Mouse (Mus musculus) cerebellum, postnatal 25 days (tissue): Measurements from ENCODE around the gene Psmb3.
A peak's percentile ranks its signal among the peaks of the same experiment; 100 is the strongest.

Experiments used
- DNase-seq, 2 experiments: peaks; one replicate each; pipeline ENCODE4 v3.0.0; 2021; ENCODE audit warnings: mixed read lengths in 2 of 2

Gene Psmb3

DNA sequence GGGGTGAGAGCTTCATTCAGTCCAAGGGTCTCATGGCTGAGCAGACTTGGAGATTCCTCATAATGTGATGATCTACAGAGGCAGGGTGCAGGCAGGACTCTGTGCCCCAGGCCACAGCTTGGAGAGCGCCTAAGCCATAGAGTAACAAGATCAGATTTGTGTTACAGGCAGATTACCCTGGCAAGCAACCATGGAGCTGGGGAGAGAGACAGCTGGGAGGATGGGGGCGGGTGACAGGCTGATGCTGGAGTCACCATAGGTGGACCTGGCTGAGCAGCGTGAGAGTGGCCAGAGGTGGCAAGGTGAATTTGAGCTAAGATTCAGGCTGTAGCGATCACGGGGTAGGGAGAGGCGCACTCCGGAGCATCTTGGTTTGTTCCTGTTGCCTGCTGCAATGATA, 35.0 kb upstream of the Psmb3 start:
- DNase-seq = peak in 1 of 2 experiments; percentile 44

DNA sequence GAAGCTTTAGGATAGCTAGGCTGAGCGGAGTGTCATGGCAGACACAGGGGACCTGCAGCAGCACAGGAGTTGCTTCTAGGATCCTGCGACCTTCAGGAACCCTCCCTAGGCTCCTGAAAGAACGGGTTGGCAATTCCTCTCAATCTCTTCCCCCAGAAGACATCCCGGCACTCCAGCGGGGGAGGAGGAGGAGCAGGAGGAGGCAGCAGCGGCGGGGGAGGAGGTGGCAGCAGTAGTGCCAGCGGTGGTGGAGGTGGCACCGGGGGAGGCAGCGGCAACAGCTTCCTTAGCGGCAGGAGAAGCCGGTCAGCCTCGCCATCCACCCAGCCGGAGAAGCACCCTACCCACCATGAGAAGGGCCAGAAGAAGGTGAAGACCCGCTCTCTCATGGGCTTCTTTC, 33.9 kb upstream of the Psmb3 start:
- DNase-seq = no peak

DNA sequence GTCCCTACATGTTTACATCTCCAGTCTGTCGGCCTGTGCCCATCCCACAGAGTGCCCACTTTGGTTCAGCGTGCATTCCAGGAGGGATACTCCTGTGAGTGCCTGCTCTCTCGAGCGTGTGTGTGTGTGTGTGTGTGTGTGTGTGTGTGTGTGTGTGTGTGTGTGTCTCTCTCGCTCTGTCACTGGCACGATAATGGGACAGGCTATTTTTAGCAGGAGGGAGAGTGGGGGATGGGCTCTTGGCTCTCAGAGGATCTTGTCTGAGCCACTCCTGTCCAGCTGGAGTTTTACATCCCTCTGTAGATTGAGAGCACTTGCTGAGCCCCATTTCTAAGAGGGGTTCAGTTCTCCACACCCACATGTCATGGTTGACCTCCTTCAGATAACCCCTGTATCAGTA, 33.4 kb upstream of the Psmb3 start:
- DNase-seq = peak; percentile 71 to 85

DNA sequence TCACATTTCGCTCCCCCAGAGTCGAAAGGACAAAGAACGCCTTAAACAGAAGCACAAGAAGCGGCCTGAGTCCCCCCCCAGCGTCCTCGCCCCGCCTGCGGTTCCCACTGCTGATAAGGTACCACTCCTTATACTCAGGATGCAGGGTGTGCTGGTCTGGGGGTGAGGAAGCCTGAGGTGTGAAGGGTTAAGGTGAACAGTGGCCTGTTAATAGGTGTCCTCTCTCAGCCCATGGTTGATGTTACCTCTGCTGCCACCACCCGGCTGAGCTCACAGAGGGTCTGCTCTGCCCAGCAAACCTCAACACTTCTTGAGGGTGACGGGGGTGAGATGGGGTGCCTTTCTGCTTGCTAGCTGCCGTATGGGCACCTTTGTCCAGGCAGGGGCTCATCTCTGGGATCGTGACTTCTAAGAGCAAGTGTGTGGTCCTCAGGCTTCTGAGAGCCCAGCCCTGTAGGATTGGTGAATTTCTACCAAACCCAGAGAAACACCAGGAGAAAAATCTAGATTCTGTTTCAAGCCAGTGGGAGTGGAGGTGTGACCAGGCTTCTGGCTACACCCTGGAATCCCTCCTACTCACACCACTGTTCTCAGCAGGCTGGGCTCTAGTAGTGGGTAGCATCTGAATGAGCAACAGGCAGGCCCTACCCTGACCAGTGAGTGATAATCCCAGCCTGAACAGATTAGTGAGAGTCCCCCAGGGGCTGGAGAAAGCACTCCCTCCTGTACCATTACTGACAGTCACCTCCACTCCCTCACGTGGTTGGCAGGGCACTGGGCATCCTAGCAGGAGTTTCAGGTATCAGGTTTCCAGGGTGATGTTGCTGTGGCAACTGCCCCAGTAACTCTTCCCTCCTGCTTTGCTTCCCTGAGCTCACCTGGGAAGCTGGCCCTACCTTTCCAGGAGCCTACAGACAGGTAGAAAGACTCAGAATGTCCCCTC, 32.7 kb upstream of the Psmb3 start:
- DNase-seq = peak; percentile 38 to 52

DNA sequence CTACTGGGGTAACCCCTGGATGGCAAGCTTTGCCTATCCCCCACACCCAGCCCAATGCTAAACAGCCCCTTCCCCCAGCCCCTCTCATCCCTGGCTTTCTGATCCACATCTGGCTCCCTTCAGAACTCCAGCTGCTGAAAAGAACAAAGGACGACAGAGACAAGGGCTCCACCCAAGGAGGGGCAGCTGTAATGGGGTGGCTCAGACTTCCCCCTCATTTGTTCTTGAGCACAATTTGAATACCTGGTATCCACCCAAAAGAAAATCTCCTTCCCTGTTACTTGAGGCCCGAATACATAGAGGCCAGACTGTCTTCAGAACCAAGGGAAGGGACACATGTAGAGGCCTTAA, 32.0 kb upstream of the Psmb3 start:
- no peak for DNase-seq

DNA sequence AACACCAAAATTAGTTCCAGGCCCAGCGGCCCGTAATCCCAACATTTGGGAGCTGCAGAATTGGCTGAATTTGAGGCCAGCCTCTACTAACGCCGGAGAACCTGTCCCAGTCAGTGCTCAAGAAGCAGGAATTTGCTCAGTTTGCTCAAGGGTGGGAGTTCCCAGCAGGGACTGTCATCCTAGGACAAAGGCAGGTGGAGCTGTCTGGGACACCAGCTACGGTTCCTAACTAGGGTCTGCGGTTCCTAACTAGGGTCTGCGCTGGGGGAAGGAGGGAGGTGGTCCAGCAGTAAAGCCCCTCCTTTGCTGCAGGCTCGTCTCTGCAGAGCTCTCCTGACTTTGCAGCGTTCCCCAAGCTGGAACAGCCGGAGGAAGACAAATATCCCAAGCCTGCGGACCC, 30.1 kb upstream of the Psmb3 start:
- DNase-seq = no peak

DNA sequence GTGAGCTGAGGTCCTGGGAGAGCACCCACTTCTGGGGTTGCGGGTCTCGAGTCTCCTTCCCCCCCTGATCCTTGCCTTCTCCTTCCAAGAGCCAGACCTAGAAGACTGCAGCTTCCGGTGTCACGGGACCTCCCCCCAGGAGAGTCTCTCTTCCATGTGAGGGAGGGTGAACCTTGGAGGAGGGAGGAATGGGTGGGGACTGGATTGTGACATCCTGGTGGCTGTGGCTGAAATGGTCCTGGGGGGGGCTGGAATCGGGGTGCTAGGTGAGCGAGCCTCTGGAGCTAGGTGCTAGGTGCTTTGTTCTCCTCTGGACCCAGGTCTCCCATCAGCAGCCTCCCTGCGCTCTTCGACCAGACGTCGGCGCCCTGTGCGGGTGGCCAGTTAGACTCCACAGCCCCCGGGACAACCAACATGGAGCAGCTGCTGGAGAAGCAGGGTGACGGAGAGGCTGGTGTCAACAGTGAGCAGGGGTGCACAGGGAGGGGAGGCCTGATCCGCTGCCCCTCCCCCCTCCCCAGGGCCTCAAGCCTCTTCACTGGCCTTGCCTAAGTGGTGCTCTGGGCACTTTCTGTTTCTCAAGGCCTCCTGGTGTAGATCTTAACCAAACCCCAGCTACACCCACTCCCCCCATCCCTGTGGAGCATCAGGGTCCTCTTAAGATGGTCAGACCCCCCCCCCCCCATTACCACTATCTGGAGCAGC, 27.0 kb upstream of the Psmb3 start:
- no peak for DNase-seq

DNA sequence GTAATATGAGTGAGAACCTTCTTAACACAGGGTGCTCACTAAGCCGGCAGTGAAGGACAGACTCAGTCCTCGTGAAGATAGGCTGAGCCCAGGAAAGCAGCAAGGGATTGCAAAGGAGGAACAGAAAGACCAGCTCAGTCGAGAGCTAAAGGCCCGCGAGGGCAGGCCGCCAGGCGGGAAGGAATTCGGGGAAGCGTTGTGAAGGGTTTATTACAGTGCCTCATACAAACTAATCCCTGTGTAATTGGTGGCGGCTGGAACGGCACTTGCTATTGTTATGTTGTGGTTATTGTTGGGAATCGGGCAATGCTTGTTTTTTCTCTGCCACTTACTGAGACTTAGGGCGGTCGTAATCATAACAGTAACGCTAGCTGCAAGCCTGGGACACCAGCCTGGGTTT, 25.8 kb upstream of the Psmb3 start:
- no peak for DNase-seq

DNA sequence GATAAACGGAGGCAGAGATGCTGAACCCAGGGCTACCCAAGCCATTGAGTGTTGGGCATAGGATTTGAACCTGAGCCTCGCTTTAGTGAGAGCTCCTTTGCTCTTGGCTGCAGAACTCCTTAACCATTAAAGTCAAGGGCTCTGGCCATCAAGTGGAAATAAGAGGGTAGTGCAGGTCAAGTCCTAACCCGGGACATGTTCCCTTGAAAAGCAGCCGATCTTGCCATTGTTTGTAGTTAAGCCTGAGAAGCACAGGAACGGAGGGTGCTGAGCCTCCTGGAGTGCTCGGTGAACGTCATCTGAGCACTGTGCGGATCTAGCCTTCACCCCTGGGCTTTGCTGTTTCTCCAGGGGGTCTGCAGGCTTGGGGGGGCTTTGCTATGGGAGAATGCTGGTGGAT, 25.4 kb upstream of the Psmb3 start:
- no peak for DNase-seq

DNA sequence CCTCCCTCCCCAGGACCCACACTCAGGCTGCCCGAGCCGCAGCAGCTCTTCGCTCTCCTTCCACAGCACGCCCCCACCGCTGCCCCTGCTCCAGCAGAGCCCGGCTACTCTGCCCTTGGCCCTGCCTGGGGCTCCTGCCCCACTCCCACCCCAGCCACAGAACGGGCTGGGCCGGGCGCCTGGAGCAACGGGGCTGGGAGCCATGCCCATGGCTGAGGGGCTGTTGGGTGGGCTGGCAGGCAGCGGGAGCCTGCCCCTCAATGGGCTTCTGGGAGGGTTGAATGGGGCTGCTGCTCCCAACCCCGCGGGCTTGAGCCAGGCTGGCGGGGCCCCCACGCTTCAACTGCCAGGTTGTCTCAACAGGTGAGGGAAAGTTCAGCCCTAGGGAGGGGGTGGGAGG, 24.9 kb upstream of the Psmb3 start:
- no peak for DNase-seq

DNA sequence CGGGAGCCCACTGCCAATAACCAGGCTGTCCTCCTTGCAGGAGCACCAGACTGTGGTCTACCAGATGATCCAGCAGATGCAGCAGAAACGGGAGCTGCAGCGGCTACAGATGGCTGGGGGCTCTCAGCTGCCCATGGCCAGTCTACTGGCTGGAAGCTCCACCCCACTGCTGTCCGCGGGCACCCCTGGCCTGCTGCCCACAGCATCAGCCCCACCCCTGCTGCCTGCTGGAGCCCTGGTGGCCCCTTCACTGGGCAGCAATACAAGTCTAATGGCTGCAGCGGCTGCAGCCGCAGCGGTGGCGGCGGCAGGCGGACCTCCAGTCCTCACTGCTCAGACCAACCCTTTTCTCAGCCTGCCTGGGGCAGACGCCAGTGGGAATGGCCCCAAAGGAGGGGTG, 22.8 kb upstream of the Psmb3 start:
- DNase-seq = no peak

DNA sequence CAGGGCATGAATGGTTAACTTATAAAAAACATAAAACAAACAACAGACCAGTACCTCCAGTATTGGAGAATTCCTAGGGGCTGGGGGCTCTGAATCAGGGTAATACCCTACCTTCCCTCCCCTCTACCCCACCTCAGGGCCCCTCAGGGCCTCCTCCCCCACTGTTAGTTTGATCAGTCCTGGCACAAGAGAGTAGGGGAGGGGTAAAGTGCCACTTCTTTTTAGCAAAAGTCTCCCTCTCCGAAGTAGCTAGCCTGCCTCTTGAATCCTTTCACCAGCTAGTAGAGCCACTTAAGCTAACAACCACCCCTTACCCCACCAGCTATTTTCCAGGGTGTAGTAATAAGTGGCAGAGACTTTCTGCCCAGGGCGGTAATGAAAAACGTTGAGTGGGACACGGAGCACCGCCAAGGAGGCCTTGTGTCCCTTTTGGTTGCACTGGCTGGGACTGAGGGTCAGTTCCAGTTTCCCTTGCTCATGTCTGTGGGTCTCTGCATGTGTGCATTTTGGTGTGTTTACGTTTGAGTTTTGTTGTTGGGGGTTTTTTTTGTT, 20.6 kb upstream of the Psmb3 start:
- no peak for DNase-seq

DNA sequence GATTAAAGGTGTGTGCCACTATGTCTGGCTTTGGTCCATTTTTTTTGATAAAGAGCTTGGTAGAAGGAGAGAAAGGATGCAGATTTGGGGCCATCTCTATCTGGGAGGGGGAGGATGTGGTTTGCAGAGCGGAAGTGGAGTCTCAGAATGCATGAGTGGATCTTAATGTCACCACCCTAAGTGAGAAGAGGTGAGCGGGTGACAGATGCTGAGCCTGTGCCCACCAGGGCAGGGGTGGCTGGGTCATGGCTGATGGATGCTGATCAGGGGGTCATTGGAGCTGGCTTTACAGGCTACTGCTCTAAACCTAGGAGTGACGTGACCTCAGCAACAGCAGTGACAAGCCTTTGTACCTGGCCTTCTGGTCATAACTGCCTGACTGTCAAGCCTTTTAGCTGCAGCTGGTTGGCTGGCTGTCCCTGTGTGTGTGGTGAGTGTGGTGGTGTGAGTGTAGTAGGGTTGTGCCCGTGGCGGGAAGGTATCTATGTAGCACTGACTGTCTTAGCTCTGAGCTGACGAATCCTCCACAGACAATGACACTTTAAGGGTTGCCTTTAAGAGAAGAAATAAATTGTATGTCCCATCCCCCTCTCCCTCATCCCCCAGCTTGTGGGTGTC, 19.0 kb upstream of the Psmb3 start:
- DNase-seq = no peak

DNA sequence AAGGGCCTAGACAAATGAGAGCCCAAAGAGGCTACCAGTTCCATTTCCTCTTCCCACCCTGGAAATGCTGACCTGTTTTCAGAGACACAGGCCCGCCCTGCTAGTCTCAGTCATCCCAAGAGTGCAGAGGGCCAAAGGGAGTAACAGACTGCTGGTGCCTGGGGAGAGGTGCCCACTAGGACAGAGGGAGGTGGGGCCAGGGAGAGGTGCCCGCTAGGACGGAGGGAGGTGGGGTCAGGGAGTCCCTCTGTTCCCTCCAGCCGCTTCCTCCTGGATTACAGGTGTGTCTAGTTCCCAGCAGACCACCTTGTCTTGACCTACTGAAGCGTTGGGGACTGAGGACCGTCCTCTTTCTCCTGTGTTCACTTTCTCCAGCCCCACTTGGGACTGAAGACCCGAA, 18.4 kb upstream of the Psmb3 start:
- peak in 1 of 2 experiments; percentile 34 for DNase-seq

DNA sequence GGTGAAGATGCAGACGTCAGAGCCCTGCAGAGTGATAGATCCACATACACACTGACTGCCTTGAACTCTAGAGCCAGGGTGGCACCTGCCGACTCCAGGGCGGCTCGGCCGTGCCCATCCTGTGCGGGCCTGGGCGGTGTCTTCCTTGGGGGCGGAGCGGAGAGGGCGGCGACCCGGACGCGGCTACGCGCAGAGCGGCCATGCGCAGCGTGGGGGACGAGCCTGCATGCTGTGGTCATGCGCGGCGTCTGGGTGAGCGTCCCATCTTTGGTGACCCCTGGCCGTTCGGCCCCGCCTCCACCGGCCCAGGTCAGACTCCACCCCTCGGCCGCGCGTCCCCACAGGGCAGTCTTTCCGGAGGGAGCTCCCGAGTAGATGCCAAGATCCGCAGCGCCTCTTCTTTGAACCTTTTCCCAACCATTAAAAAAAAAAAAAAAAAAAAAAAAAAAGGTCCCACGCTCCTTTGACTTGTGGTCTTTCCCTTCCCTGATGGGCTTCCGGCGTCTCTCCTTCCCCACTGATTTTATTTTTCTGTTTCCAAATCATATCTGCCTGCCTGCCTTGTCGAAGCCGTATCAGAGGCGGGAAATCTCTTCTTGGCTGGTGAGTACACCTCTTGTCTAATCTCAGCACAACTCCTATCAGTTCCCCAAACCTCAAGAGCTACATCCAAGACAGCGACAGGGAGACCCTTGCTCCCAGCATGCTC, 17.4 kb upstream of the Psmb3 start, which contains the start of gene Cisd3:
Gene Cisd3 (plus strand): TSS at position 214 of the 709 bp plus-strand sequence.
- peak; percentile 94 to 96 for DNase-seq

DNA sequence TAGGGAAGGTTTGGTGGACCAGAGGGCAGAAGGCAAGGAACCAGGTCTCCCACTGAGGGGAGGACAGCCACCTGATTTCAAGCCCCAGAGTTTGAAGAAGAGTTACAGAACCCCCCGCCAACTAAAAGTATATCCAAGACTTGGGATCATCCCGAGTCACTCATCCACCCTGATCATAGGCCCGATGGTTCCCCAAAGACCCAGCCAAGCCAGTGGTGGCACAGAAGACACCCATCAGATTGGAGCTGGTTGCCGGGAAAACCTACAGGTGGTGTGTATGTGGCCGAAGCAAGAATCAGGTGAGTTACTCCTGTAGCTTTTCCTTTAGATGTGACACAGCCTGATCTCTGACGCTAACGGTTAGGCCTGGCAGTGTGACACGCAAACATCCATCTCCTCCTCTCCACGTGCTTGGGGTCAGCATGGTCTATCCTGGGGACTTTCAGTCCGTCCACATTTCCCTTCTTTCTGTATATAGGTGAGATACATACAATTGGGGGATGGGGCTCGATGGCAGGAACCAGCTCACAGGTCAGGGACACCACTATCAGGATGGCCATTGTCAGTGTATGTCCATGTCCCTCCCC, 16.8 kb upstream of the Psmb3 start:
- peak in 1 of 2 experiments; percentile 38 for DNase-seq

DNA sequence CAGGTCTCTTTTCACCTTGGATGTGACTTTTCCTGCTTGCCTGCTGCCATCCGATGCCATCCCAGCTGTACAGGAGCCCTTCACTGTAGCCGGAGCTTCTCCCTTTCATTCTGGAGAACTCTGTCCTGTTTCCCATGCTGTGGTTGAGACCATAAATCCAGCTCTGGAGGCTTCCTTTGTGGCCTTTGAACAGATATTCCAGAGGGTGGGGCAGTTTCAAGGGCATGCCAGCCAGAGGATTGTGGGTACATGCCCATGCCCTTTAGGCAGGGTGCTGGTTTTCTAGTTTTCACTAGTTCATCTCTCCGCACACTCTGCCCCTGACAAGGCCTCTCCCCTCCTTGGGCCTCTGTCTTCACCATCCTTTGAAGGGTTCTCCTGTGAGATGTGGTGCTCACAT, 16.1 kb upstream of the Psmb3 start:
- DNase-seq = no peak

DNA sequence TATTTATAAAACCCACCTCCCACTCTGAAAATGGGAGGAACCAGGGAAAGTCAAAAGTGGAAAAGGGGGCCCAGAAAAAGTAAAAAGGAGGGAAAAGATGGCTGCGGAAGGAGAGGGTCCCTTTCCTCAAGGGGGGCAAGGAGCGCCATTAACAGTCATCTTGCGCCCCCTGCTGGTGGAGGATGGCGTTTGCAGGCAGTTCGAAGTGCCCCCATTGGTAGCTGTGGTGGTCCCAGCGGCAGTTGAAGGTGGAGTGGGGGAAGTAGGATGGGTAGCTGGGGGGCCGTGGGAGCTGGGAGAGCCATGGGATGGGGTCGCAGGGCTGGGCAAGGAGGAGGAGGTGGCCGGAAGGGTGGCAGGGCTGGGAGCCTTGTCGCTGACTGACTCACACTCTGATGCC, 13.3 kb upstream of the Psmb3 start:
- DNase-seq = peak; percentile 70 to 81

DNA sequence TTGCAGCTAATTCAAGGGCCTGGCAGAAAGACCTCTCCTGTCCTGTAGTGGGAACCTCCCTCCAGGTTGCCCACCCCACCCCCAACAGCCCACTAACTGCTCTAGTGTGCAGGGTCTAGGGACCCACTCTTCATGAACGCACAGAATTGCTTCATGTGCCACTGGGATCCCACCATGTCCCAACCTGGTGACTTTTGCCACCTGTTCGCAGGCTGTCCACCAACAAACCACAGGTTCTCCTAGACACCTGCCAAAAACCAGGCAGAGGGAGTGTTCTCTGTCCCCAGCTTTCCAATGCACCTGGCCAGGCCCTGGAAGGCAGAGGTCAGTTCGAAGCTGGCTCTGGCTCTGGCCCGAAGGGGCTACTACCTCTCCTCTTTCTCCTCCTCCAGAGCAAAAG, 8.8 kb upstream of the Psmb3 start:
- DNase-seq = no peak

DNA sequence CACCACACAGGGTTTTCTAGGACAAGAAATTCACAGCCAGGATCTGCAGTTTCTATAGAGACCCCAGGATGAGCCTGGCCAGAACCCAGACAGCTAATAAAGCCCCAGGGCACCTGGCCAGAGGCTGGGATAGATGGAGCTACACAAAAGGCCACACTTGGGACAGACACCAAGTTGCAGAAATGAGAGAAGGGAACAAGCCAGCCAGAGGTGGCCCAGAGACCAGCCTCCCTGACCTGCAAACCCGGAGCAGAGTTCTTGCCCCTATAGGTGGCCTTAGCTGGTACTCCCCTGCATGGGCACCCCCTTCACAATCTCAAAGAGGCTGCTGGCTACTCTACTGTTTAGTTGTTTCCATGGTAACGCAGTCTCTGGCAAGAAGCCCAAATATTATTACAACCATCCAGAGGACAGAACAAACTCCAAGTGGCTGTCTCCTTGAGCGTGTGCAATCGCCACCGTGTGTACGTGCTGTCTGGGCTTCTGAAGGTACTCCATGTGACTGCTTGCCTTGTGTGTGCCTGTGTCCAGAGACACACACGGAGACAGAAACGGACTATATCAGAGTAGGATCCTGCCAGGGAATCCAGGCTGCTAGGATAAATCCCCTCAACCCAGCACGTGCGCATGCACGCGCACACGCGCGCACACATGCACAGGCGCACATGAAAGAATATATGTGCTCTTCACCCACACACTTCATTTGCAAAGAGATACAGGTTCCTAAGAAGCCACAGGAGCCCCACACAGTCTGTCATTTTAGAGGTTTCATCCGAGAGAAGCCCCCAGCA, 8.1 kb upstream of the Psmb3 start:
- DNase-seq = peak in 1 of 2 experiments; percentile 32

DNA sequence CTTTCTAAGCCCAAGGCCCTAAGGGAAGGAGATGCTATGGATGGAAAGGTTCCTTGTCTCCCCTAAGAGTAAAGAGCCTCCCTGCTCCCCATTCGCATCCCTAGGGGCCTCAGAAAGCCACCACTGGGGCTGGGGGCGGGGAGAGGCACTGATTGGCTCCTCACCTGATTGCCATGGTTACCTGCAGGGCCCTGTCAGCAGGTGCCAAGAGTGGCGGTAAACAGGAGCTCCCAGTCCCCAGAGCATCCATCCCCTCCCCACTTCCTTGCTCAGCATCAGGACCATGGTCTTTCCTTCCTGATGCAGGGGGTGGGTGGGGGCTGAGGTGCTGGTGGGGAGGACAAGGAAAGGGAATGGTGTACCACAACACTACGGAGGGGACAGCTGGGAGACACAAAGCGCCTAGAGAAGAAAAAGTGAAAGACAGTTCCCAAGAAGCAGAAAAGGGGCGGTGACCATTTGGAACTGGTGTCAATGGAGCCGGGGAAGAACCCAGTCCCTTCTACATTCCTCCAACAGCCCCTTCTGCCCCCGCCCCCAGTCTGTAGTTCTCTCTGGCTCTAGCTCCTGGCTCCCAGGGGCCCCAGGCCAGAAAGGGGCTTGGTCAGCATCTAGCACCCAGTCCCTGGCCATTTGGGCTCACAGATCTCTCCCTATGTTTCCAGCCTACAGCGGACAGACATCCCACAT, 7.3 kb upstream of the Psmb3 start:
- no peak for DNase-seq
